ENCODE assay signal across 21 mouse cellular contexts in the genomic region with DNA sequence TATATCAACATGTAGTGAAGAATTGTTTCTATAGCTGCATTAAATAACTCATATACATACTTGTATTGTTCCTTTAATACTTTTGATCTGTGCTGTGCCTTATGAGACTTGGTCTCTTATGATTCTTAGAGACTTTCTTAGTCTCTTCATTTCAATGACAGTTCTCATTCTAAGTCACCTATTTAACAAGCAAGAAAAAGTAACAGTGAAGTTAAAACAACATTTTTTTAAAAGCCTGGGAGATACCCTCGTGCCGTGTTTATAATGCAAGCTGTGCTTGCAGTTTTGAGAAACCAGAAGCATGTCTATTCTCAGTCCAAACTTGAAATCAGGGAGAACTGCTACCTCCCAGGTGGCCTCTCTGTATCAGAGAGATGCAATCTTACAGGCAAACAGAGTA. TPM values are rescaled to one million over a fixed set of nuclear protein-coding genes. Genes with fewer than 3 reads are reported as not detected.
DNase-seq lines count a peak whose midpoint lies in the region; ATAC-seq lines count a peak whose summit lies in the region.
"Had no signal": no experiment of that assay in that cellular context is flagged by ENCODE, and none has a peak within 500 bp of the region (broad histone marks: within the 10 kb centered on the region; RNA-seq: fewer than 3 reads in every experiment).

No protein-coding gene starts in this region.

- no peak for DNase-seq in kidney, postnatal 4 days
- no peak for DNase-seq in lung, postnatal 4 days
- peak; percentile 22 for DNase-seq in hindlimb bud, embryonic 11.5 days (ENCODE audit: extremely low spot score, low read depth, low spot score)
- DNase-seq in layer of hippocampus, adult 11-12 months (ENCODE audit: low spot score) = no peak
- DNase-seq: adrenal gland, postnatal 14 days; cerebellum, adult 2 months; gastrocnemius, postnatal 25 days; kidney, postnatal 10 days had no signal

- 13% methylated on average over 2 of the region's 2 CpGs for WGBS in kidney, embryonic 15.5 days
- 5% methylated on average over 2 of the region's 2 CpGs for WGBS in lung, embryonic 16.5 days
- WGBS in intestine, embryonic 15.5 days = 7% methylated on average over 2 of the region's 2 CpGs

- H3K9ac ChIP-seq in kidney, embryonic 15.5 days = 0 out of 2 replicates have a peak overlapping the region, but pooled peaks have one; percentile 47
- no peak overlapping the region; the same call in 1 of the 2 replicates for H3K9ac ChIP-seq in lung, embryonic 16.5 days (ENCODE audit: low read length)
- no peak overlapping the region for H3K9ac ChIP-seq in intestine, embryonic 15.5 days
- H3K9ac ChIP-seq: heart, embryonic 12.5 days; limb, embryonic 15.5 days; liver, embryonic 14.5 days; neural tube, embryonic 13.5 days had no signal

- H3K27ac ChIP-seq in kidney, embryonic 15.5 days = no peak overlapping the region
- no peak overlapping the region for H3K27ac ChIP-seq in lung, embryonic 16.5 days (ENCODE audit: low read length)
- H3K27ac ChIP-seq in intestine, embryonic 15.5 days = no peak overlapping the region
- H3K27ac ChIP-seq: hindbrain, embryonic 10.5 days; limb, embryonic 15.5 days; liver, embryonic 14.5 days; neural tube, embryonic 13.5 days had no signal

- H3K4me3 ChIP-seq in kidney, embryonic 15.5 days (replicated peaks) = peak overlapping the region; percentile 23
- no peak overlapping the region for H3K4me3 ChIP-seq in lung, embryonic 16.5 days (ENCODE audit: low read length)
- H3K4me3 ChIP-seq in intestine, embryonic 15.5 days (replicated peaks) = no peak overlapping the region
- H3K4me3 ChIP-seq: heart, embryonic 12.5 days; hindbrain, embryonic 10.5 days; limb, embryonic 15.5 days; myocyte; neural tube, embryonic 13.5 days had no signal

- peak overlapping the region; percentile 52 for H3K4me2 ChIP-seq in kidney, embryonic 15.5 days
- H3K4me2 ChIP-seq in lung, embryonic 16.5 days (ENCODE audit: low read depth, low read length) = peak overlapping the region; percentile 8; the same call in 1 of the 2 replicates
- H3K4me2 ChIP-seq in intestine, embryonic 15.5 days (replicated peaks) = peak overlapping the region; percentile 12; the same call in 1 of the 2 replicates
- H3K4me2 ChIP-seq: heart, embryonic 12.5 days; limb, embryonic 15.5 days; neural tube, embryonic 13.5 days had no signal

- ATAC-seq in kidney, embryonic 15.5 days (replicated peaks; ENCODE audit: low FRiP score) = no peak
- ATAC-seq in lung, embryonic 16.5 days (ENCODE audit: low read depth) = no peak
- ATAC-seq in intestine, embryonic 15.5 days = no peak
- ATAC-seq: hindbrain, embryonic 16.5 days; midbrain, embryonic 16.5 days had no signal

- peaks cover 34% of the 10 kb centered on the region for H3K4me1 ChIP-seq in kidney, embryonic 15.5 days
- H3K4me1 ChIP-seq in lung, embryonic 16.5 days (replicated peaks; ENCODE audit: control insufficient read depth, insufficient read depth, low read length) = no peaks in the 10 kb centered on the region
- no peaks in the 10 kb centered on the region; the same call in 1 of the 2 replicates for H3K4me1 ChIP-seq in intestine, embryonic 15.5 days (replicated peaks)

- H3K27me3 ChIP-seq in kidney, embryonic 15.5 days = peaks cover 85% of the 10 kb centered on the region
- H3K27me3 ChIP-seq in lung, embryonic 16.5 days (ENCODE audit: control insufficient read depth, insufficient read depth, low read depth, low read length) = peaks cover 39% of the 10 kb centered on the region
- peaks cover 42% of the 10 kb centered on the region for H3K27me3 ChIP-seq in intestine, embryonic 15.5 days (replicated peaks)

- no peaks in the 10 kb centered on the region for H3K9me3 ChIP-seq in kidney, embryonic 15.5 days (replicated peaks)
- H3K9me3 ChIP-seq in lung, embryonic 16.5 days (ENCODE audit: control insufficient read depth, low read length) = no peaks in the 10 kb centered on the region
- no peaks in the 10 kb centered on the region for H3K9me3 ChIP-seq in intestine, embryonic 15.5 days
- H3K9me3 ChIP-seq: heart, embryonic 12.5 days; hindbrain, embryonic 10.5 days; limb, embryonic 15.5 days; neural tube, embryonic 13.5 days had no signal

- H3K36me3 ChIP-seq in kidney, embryonic 15.5 days = peaks cover 7% of the 10 kb centered on the region; the same call in 1 of the 2 replicates
- no peaks in the 10 kb centered on the region for H3K36me3 ChIP-seq in lung, embryonic 16.5 days (ENCODE audit: control insufficient read depth, insufficient read depth, low read length)
- no peaks in the 10 kb centered on the region for H3K36me3 ChIP-seq in intestine, embryonic 15.5 days
- H3K36me3 ChIP-seq: heart, embryonic 12.5 days; hindbrain, embryonic 10.5 days; limb, embryonic 15.5 days; neural tube, embryonic 13.5 days had no signal

RNA-seq across cellular contexts. Expression of a gene that starts 4.8 kb away (rescaled TPM):
- 78.5 and 83.3 TPM in 2 replicates for polyA plus RNA-seq in kidney, embryonic 15.5 days (2015; fragmentation: Nextera tagmentation; extraction: Ambion mirVana)
- polyA plus RNA-seq in lung, embryonic 16.5 days (2015; fragmentation: Nextera tagmentation; extraction: Ambion mirVana) = 9.1 and 11.7 TPM in 2 replicates
- 9.3 and 11.2 TPM in 2 replicates for polyA plus RNA-seq in intestine, embryonic 15.5 days (2015; fragmentation: Nextera tagmentation; extraction: Ambion mirVana)
- polyA plus RNA-seq: C2C12; forebrain, embryonic 11.5 days; hindbrain, embryonic 10.5 days; myocyte had no signal
